Comparison of ENCODE assay signal across 8 mouse cellular contexts in the genomic region with DNA sequence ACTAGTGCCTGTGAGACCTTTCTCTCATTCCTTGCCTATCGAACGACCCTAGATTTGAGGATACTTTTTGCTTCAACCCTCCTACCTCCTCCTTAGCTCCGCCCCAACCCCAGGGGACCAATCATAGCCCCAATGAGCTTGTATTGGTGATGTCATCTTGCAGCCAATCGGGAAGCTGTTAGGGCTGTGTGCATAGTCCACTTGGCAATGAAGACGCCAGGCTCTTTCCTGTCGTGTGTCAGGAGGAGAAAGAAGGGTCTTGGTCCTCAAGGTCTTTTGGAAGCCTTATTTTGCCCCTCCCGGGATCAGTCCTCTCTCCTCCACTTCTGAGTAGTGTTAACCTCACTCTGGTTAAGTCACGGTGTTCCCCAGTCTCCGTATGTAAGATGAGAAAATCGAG. TPM values are rescaled to one million over a fixed set of nuclear protein-coding genes. Genes with fewer than 3 reads are reported as not detected.
DNase-seq lines count a peak whose midpoint lies in the region; ATAC-seq lines count a peak whose summit lies in the region.
"Had no signal": no experiment of that assay in that cellular context is flagged by ENCODE, and none has a peak within 500 bp of the region (broad histone marks: within the 10 kb centered on the region; RNA-seq: fewer than 3 reads in every experiment).

No protein-coding gene starts in this region.

- H3K4me2 ChIP-seq in intestine, embryonic 14.5 days (ENCODE audit: low read length), result peak overlapping the region; percentile 52

- H3K27me3 ChIP-seq in intestine, embryonic 14.5 days (replicated peaks; ENCODE audit: control insufficient read depth, insufficient read depth, low read length), result 0 out of 2 replicates have a peak, but pooled peaks cover 4% of the 10 kb centered on the region

- peak; percentile 81 to 86 for DNase-seq in adrenal gland, postnatal 36 days
- peak; percentile 78 for DNase-seq in embryo, embryonic 11.5 days (ENCODE audit: low read depth, low spot score)
- peak; percentile 41 to 72 for DNase-seq in gastrocnemius, postnatal 4 days (ENCODE audit: low spot score in 2 of 2)
- DNase-seq in intestine, embryonic 14.5 days (ENCODE audit: low spot score), result peak; percentile 81
- peak; percentile 68 to 84 for DNase-seq in left cerebral cortex, postnatal 25 days (ENCODE audit: low spot score in 2 of 2)
- DNase-seq in right cerebral cortex, postnatal 25 days, result peak; percentile 75

- no peaks in the 10 kb centered on the region for H3K36me3 ChIP-seq in intestine, embryonic 14.5 days (ENCODE audit: control insufficient read depth, insufficient read depth, low read length)

- intact Hi-C loops in left cerebral cortex, postnatal 25 days (cut with DNase I), result no loop called here

- no peaks in the 10 kb centered on the region for H3K9me3 ChIP-seq in intestine, embryonic 14.5 days (ENCODE audit: control insufficient read depth, low read length)

- 0 out of 2 replicates have a peak overlapping the region, but pooled peaks have one; percentile 21 for H3K9ac ChIP-seq in intestine, embryonic 14.5 days (ENCODE audit: low read length)

- H3K4me1 ChIP-seq in intestine, embryonic 14.5 days (replicated peaks; ENCODE audit: control insufficient read depth, insufficient read depth, low read length), result peaks cover 8% of the 10 kb centered on the region; the same call in 1 of the 2 replicates

- WGBS in intestine, embryonic 14.5 days, result 4% methylated on average over 10 of the region's 10 CpGs

- H3K4me3 ChIP-seq in intestine, embryonic 14.5 days (ENCODE audit: low read depth, low read length), result peak overlapping the region; percentile 32

- 0 out of 2 replicates have a peak overlapping the region, but pooled peaks have one; percentile 14 for H3K27ac ChIP-seq in intestine, embryonic 14.5 days (ENCODE audit: low read depth)

- peak; percentile 97 for ATAC-seq in intestine, embryonic 14.5 days (replicated peaks; ENCODE audit: low FRiP score, low TSS enrichment, low read depth)
- peak; percentile 97 for ATAC-seq in megakaryocyte-erythroid progenitor cell, adult 5-6 weeks (replicated peaks; ENCODE audit: low FRiP score, low TSS enrichment, poor library complexity, severe bottlenecking)

RNA-seq across cellular contexts. Expression of gene Pde1b, which starts 11.3 kb away (rescaled TPM):
- total RNA-seq in adrenal gland, postnatal 36 days (2021), result 1 to 10 TPM; 2.5 to 8.7 TPM
- 1 to 10 TPM; 2.6 TPM for total RNA-seq in gastrocnemius, postnatal 4 days (2021)
- polyA plus RNA-seq in intestine, embryonic 14.5 days (2014; fragmentation: Nextera tagmentation; extraction: Ambion mirVana), result 6.8 and 7.1 TPM in 2 replicates
- 100 to 1,000 TPM; 124 to 227 TPM for total RNA-seq in left cerebral cortex, postnatal 25 days (2021)
- total RNA-seq in megakaryocyte-erythroid progenitor cell, adult 5-6 weeks (2014; fragmentation: Nextera tagmentation), result 3.6 and 5.8 TPM in 2 replicates
- 1.3 and 1.5 TPM in 2 replicates for total RNA-seq in megakaryocyte-erythroid progenitor cell, adult 5-6 weeks (2017)

RNA-seq across cellular contexts. Expression of gene Ppp1r1a, which starts 23.7 kb away (rescaled TPM):
- 10 to 100 TPM; 16.6 to 19.9 TPM for total RNA-seq in adrenal gland, postnatal 36 days (2021)
- 10 to 100 TPM; 62.0 to 73.9 TPM for total RNA-seq in gastrocnemius, postnatal 4 days (2021)
- 11.6 and 12.3 TPM in 2 replicates for polyA plus RNA-seq in intestine, embryonic 14.5 days (2014; fragmentation: Nextera tagmentation; extraction: Ambion mirVana)
- total RNA-seq in left cerebral cortex, postnatal 25 days (2021), result 100 to 1,000 TPM; 155 to 157 TPM
- total RNA-seq in megakaryocyte-erythroid progenitor cell, adult 5-6 weeks (2014; fragmentation: Nextera tagmentation), result not detected in 2 replicates
- total RNA-seq in megakaryocyte-erythroid progenitor cell, adult 5-6 weeks (2017), result not detected in 2 replicates

RNA-seq across cellular contexts. Expression of gene Glycam1, which starts 50.8 kb away (rescaled TPM):
- not detected for total RNA-seq in adrenal gland, postnatal 36 days (2021)
- total RNA-seq in gastrocnemius, postnatal 4 days (2021), result not detected
- polyA plus RNA-seq in intestine, embryonic 14.5 days (2014; fragmentation: Nextera tagmentation; extraction: Ambion mirVana), result not detected in 2 replicates
- total RNA-seq in left cerebral cortex, postnatal 25 days (2021), result not detected
- not detected in 2 replicates for total RNA-seq in megakaryocyte-erythroid progenitor cell, adult 5-6 weeks (2014; fragmentation: Nextera tagmentation)
- total RNA-seq in megakaryocyte-erythroid progenitor cell, adult 5-6 weeks (2017), result not detected in 2 replicates
- polyA plus RNA-seq: gonadal fat pad, adult 2 months had no signal

Comparison
In these comparisons a context has a peak if more than half of its experiments do, and no peak if none do; other contexts are left out.
1. Peak in every context shown above with its lines: DNase-seq, ATAC-seq, H3K4me3 ChIP-seq and H3K27ac ChIP-seq.
2. RNA of gene Pde1b, which starts 11.3 kb away (total RNA-seq): 124 to 227 TPM in left cerebral cortex, postnatal 25 days; 2.5 to 8.7 TPM in adrenal gland, postnatal 36 days, 1.3 to 5.8 TPM in megakaryocyte-erythroid progenitor cell, adult 5-6 weeks and 2.6 TPM in gastrocnemius, postnatal 4 days; every median in the first group is over 10 times any median in the second.
3. RNA of gene Ppp1r1a, which starts 23.7 kb away (total RNA-seq): 155 to 157 TPM in left cerebral cortex, postnatal 25 days, 62.0 to 73.9 TPM in gastrocnemius, postnatal 4 days and 16.6 to 19.9 TPM in adrenal gland, postnatal 36 days; not detected in megakaryocyte-erythroid progenitor cell, adult 5-6 weeks; every median in the first group is over 10 times any median in the second.